Mouse (Mus musculus): ENCODE data around the gene L3hypdh. TPM values are rescaled to one million over a fixed set of nuclear protein-coding genes. Genes with fewer than 3 reads are reported as not detected.

L3hypdh gene
- total RNA-seq (2014; rRNA removed) (7.6 and 10.1 TPM in 2 replicates), polyA plus RNA-seq (2015; fragmentation: Nextera tagmentation; extraction: Ambion mirVana) (12.3 and 12.7 TPM in 2 replicates)

DNA sequence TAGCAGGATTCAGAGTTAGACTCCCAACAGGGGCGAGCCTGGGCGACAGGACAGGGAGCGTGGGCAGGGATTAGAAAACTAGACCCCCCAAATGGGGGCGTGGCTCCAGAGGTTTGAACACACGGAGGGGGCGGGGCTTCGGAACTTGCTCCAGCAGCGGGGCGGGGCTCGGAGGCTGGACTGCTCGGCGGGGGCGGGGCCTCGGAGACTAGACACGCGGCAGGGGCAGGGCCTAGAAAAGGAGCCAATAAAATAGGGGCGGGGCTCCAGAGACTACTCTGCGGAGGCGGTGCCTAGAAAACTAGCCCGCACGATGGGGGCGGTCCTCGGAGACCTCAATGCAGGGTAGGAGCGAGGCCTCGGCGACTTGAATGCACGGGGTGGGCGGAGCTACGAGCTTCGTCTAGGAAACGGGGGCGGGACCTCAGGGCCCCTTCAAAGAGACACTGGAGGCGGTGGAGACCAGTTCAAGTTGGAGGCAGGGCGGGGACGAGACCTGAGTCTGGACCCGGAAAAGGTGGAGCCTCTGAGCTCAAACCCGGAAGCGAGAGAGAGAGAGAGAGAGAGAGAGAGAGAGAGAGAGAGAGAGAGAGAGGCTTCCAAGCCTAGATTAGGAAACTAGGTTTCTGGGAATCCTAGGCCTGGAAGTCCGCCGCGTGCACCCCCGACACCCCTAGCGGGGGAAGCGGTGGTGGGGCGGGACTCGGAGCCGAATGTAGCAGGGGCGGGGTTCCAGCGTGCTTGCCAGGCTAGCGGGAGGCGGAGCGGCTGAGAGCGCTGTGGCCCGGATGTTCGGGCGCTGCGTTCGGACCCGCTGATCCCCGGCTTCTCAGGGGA is at the start of gene L3hypdh, which contains the start of gene Jkamp:
L3hypdh (minus strand) TSS at position 111 of the 837 bp plus-strand sequence.
Jkamp (plus strand) TSS at position 261 of the 837 bp plus-strand sequence.
- DNase-seq (ENCODE audit: low spot score) (peak; percentile 100), ATAC-seq (peak; percentile 96)
- Histone ChIP-seq H3K9me3 (ENCODE audit: low read length) (no peaks in the 10 kb centered on the region), H3K27me3 (ENCODE audit: insufficient read depth, low read length) (no peaks in the 10 kb centered on the region), H3K27ac (peak within 1 kb of the TSS; percentile 97), H3K36me3 (ENCODE audit: insufficient read depth, low read length) (peaks cover 3% of the 10 kb centered on the region; the same call in 1 of the 2 replicates), H3K4me1 (ENCODE audit: insufficient read depth, low read length) (peaks cover 5% of the 10 kb centered on the region; the same call in 1 of the 2 replicates), H3K4me2 (ENCODE audit: low read depth, low read length) (peak within 1 kb of the TSS; percentile 77), H3K9ac (replicated peaks; ENCODE audit: low read length) (peak within 1 kb of the TSS; percentile 88), H3K4me3 (ENCODE audit: low read length) (peak within 1 kb of the TSS; percentile 71)
- under 1% methylated on average over 59 of the region's 60 CpGs for WGBS
- TF ChIP-seq CTCF (IDR thresholded peaks at IDR 0.05; ENCODE audit: low read depth), result peak; percentile 44

- Histone ChIP-seq H3K27me3 (ENCODE audit: insufficient read depth, low read length) (no peaks in the 10 kb centered on the region), H3K4me1 (ENCODE audit: insufficient read depth, low read length) (no peaks in the 10 kb centered on the region), H3K27ac (no peak overlapping the region), H3K9me3 (ENCODE audit: low read length) (no peaks in the 10 kb centered on the region), H3K4me3 (ENCODE audit: low read length) (no peak overlapping the region), H3K36me3 (ENCODE audit: insufficient read depth, low read length) (no peaks in the 10 kb centered on the region), H3K4me2 (ENCODE audit: low read depth, low read length) (no peak overlapping the region), H3K9ac (replicated peaks; ENCODE audit: low read length) (no peak overlapping the region)
- WGBS, result 92% methylated on average over 10 of the region's 10 CpGs
- no peak for DNase-seq (ENCODE audit: low spot score)
- ATAC-seq, result no peak
- TF ChIP-seq CTCF (IDR thresholded peaks at IDR 0.05; ENCODE audit: low read depth), result no peak
Observed at GRCm38 (mm10) chr12:72129203-72129602, 44.0 kb upstream of the L3hypdh start.

- Histone ChIP-seq H3K4me1 (ENCODE audit: insufficient read depth, low read length) (no peaks in the 10 kb centered on the region), H3K27ac (no peak overlapping the region), H3K9ac (replicated peaks; ENCODE audit: low read length) (no peak overlapping the region), H3K36me3 (ENCODE audit: insufficient read depth, low read length) (no peaks in the 10 kb centered on the region), H3K27me3 (ENCODE audit: insufficient read depth, low read length) (no peaks in the 10 kb centered on the region), H3K4me3 (ENCODE audit: low read length) (no peak overlapping the region), H3K4me2 (ENCODE audit: low read depth, low read length) (no peak overlapping the region), H3K9me3 (ENCODE audit: low read length) (no peaks in the 10 kb centered on the region)
- 78% methylated on average over 21 of the region's 23 CpGs for WGBS
- TF ChIP-seq CTCF (IDR thresholded peaks at IDR 0.05; ENCODE audit: low read depth), result no peak
- no peak for ATAC-seq
- DNase-seq (ENCODE audit: low spot score), result no peak
Observed at GRCm38 (mm10) chr12:72115686-72116345, 30.6 kb upstream of the L3hypdh start.

GRCm38 (mm10) chr12:72115126-72115525 is 29.9 kb upstream of the L3hypdh start:
- Histone ChIP-seq H3K27ac (no peak overlapping the region), H3K9me3 (ENCODE audit: low read length) (no peaks in the 10 kb centered on the region), H3K4me1 (ENCODE audit: insufficient read depth, low read length) (no peaks in the 10 kb centered on the region), H3K9ac (replicated peaks; ENCODE audit: low read length) (no peak overlapping the region), H3K4me3 (ENCODE audit: low read length) (no peak overlapping the region), H3K4me2 (ENCODE audit: low read depth, low read length) (no peak overlapping the region), H3K27me3 (ENCODE audit: insufficient read depth, low read length) (no peaks in the 10 kb centered on the region), H3K36me3 (ENCODE audit: insufficient read depth, low read length) (no peaks in the 10 kb centered on the region)
- WGBS, result 78% methylated on average over 6 of the region's 6 CpGs
- no peak for ATAC-seq
- no peak for TF ChIP-seq CTCF (IDR thresholded peaks at IDR 0.05; ENCODE audit: low read depth)
- no peak for DNase-seq (ENCODE audit: low spot score)

DNA sequence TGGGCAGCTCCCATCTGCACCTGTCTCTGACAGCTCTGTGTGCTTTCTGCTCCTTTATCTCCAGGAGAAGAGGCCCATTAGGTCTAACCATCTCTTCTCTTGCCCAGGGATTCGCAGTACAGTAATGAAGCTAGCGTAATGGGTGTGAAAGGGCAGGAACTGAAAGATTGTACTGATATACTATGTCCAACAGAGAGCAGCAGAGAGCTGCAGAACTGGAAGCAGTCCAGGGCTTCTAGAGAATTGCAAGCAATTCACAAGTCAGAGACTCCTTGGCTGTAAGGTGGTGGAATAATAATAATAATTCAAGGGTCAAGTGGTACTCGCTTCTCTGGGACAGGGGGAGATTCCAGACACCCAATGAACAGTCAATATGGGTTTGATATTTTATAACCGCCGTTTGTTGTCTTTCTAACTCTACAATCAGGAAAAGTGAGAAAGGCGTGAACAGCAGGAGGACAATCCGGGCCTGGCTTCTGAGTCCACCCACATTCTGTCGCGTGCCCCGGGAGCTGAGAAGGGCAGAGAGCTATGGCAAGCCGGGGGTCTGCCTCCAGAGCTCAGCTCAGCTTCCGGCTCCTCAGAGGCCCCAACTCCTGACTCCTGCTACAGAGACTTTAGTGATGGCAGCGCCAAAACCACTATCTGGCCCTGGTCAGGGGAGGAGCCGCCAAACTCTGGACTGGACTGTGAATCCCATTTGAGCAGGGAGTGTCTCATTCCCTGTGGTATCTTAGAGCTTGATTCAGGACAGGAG is 19.5 kb upstream of the L3hypdh start:
- no peaks in the 10 kb centered on the region for H3K4me1 ChIP-seq (ENCODE audit: insufficient read depth, low read length)
- 25% methylated on average over 14 of the region's 14 CpGs for WGBS
- no peak overlapping the region for H3K4me3 ChIP-seq (ENCODE audit: low read length)
- H3K9ac ChIP-seq (replicated peaks; ENCODE audit: low read length), result 0 out of 2 replicates have a peak overlapping the region, but pooled peaks have one; percentile 9
- H3K27me3 ChIP-seq (ENCODE audit: insufficient read depth, low read length), result no peaks in the 10 kb centered on the region
- H3K4me2 ChIP-seq (ENCODE audit: low read depth, low read length), result peak overlapping the region; percentile 37
- ATAC-seq (peak; percentile 75), DNase-seq (ENCODE audit: low spot score) (peak; percentile 92)
- H3K27ac ChIP-seq, result no peak overlapping the region
- H3K36me3 ChIP-seq (ENCODE audit: insufficient read depth, low read length), result peaks cover 11% of the 10 kb centered on the region; the same call in 1 of the 2 replicates
- peak; percentile 91 for TF ChIP-seq CTCF (IDR thresholded peaks at IDR 0.05; ENCODE audit: low read depth)
- no peaks in the 10 kb centered on the region for H3K9me3 ChIP-seq (ENCODE audit: low read length)

DNA sequence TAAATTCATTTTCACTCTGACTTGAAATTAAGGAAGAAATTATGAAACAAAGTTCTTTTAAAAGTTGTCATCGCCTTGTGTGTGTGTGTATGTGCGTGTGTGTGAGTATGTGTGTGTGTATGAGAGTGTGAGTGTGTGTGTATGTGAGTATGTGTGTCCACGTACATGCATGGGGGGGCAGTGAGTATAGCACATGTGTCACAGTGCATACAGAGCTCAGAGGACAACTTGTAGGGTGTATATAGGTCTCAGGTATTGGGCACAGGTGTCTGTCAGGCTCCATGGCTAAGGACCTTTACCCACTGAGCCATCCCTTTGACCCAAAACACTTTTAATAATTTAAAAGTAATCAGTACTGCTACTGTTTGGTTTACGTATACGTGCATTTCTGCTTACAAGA is 18.8 kb upstream of the L3hypdh start:
- no peaks in the 10 kb centered on the region for H3K9me3 ChIP-seq (ENCODE audit: low read length)
- H3K4me2 ChIP-seq (ENCODE audit: low read depth, low read length), result no peak overlapping the region
- no peaks in the 10 kb centered on the region for H3K27me3 ChIP-seq (ENCODE audit: insufficient read depth, low read length)
- no peaks in the 10 kb centered on the region for H3K4me1 ChIP-seq (ENCODE audit: insufficient read depth, low read length)
- ATAC-seq, result 0 out of 2 replicates have a peak, but pooled peaks have one; percentile 40
- WGBS, result 84% methylated on average over 5 of the region's 5 CpGs
- H3K36me3 ChIP-seq (ENCODE audit: insufficient read depth, low read length), result peaks cover 14% of the 10 kb centered on the region; the same call in 1 of the 2 replicates
- no peak overlapping the region for H3K9ac ChIP-seq (replicated peaks; ENCODE audit: low read length)
- DNase-seq (ENCODE audit: low spot score), result no peak
- no peak overlapping the region for H3K27ac ChIP-seq
- no peak for TF ChIP-seq CTCF (IDR thresholded peaks at IDR 0.05; ENCODE audit: low read depth)
- no peak overlapping the region for H3K4me3 ChIP-seq (ENCODE audit: low read length)
